Mouse (Mus musculus) hindbrain, postnatal 0 days (tissue): ENCODE measurements around the gene Ncoa4. TPM values are rescaled to one million over a fixed set of nuclear protein-coding genes. Genes with fewer than 3 reads are reported as not detected.
"Not testable (repeated sequence)": the region's sequence is repeated elsewhere in the genome, so short reads cannot be mapped to it uniquely, and the experiment has no call there.

Source experiments
- ATAC-seq: fragments of 200-750 bp; cut with Nextera tagmentation; 2 replicates; pipeline ENCODE4 v1.8.0; 2017; ENCODE audit warnings: mild to moderate bottlenecking, moderate TSS enrichment, moderate library complexity
- DNase-seq: peaks from one replicate; pipeline ENCODE4 v3.0.0-alpha.2; 2015; ENCODE audit warnings: low spot score
- H3K27ac ChIP-seq: fragments of 300-500 bp; sonication (generic); 2 replicates; pipeline ENCODE4 v1.5.1; 2014; ENCODE audit warnings: mild to moderate bottlenecking
- H3K27me3 ChIP-seq: fragments of 300-500 bp; sonication (generic); 2 replicates; pipeline ENCODE4 v1.6.1; 2014; ENCODE audit warnings: low read length, mixed read lengths; ENCODE audit not compliant: insufficient read depth
- H3K36me3 ChIP-seq: fragments of 300-500 bp; sonication (generic); 2 replicates; pipeline ENCODE4 v1.6.1; 2014; ENCODE audit warnings: low read length, mixed read lengths; ENCODE audit not compliant: insufficient read depth
- H3K4me1 ChIP-seq: fragments of 300-500 bp; sonication (generic); 2 replicates; pipeline ENCODE4 v1.6.1; 2014; ENCODE audit warnings: antibody characterized with exemption, low read length, mixed read lengths; ENCODE audit not compliant: insufficient read depth
- H3K4me2 ChIP-seq: fragments of 300-500 bp; sonication (generic); 2 replicates; pipeline ENCODE4 v1.6.1; 2014; ENCODE audit warnings: low read depth, mild to moderate bottlenecking, low read length, moderate library complexity, mixed read lengths
- H3K4me3 ChIP-seq: fragments of 300-500 bp; sonication (generic); 2 replicates; pipeline ENCODE4 v1.5.1; 2014; ENCODE audit warnings: low read length
- H3K9ac ChIP-seq: fragments of 300-500 bp; sonication (generic); replicated peaks from 2 replicates; pipeline ENCODE4 v1.6.1; 2014; ENCODE audit warnings: mild to moderate bottlenecking, low read length, moderate library complexity, mixed read lengths
- H3K9me3 ChIP-seq: fragments of 300-500 bp; sonication (generic); 2 replicates; pipeline ENCODE4 v1.6.1; 2016; ENCODE audit warnings: low read length, mixed read lengths
- CTCF ChIP-seq: IDR thresholded peaks from 2 replicates; pipeline ENCODE4 v1.5.1; 2016; ENCODE audit warnings: antibody characterized with exemption, control low read depth, low read depth
- WGBS: fragments of 180-500 bp; shearing (Covaris S2); extraction: QIAGEN DNeasy Blood & Tissue Kit; methylation state at CpG from one replicate; pipeline ENCODE4 v1.1.7; 2014; 5-methylcytosine and 5-hydroxymethylcytosine counted together
- polyA plus RNA-seq: library from polyadenylated mRNA; unstranded; fragments of >200 nt; fragmentation: Nextera tagmentation; extraction: Ambion mirVana; gene quantifications from 2 replicates; pipeline ENCODE4 v1.2.1, GENCODE M21; 2015
- total RNA-seq: library from RNA; depleted of rRNA; stranded (reverse); fragments of >200 nt; gene quantifications from 2 replicates; pipeline ENCODE4 v1.2.3, GENCODE M21; 2014; rRNA removed

Ncoa4 gene
- total RNA-seq (171 TPM in 2 replicates), polyA plus RNA-seq (82.3 and 85.8 TPM in 2 replicates)

- Histone ChIP-seq H3K9ac (peak within 1 kb of the TSS; percentile 98), H3K4me2 (peak within 1 kb of the TSS; percentile 88), H3K9me3 (no peaks in the 10 kb centered on the region), H3K27me3 (no peaks in the 10 kb centered on the region), H3K36me3 (no peaks in the 10 kb centered on the region), H3K4me1 (no peaks in the 10 kb centered on the region), H3K4me3 (peak within 1 kb of the TSS; percentile 93), H3K27ac (peak within 1 kb of the TSS; percentile 92)
- DNase-seq: peak; percentile 100
- WGBS: under 1% methylated on average over 33 of the region's 40 CpGs
- peak; percentile 38 for TF ChIP-seq CTCF
- ATAC-seq: peak; percentile 98
Observed at GRCm38 (mm10) chr14:32159690-32160246, at the start of gene Ncoa4. Gene Ncoa4 (plus strand): TSS chr14:32159865.

GRCm38 (mm10) chr14:32112124-32112523 lies 47.5 kb upstream of the Ncoa4 start:
- H3K27ac ChIP-seq, ATAC-seq, H3K9ac ChIP-seq, H3K9me3 ChIP-seq, H3K4me3 ChIP-seq, H3K4me2 ChIP-seq, H3K4me1 ChIP-seq, H3K36me3 ChIP-seq, H3K27me3 ChIP-seq, DNase-seq: not testable (repeated sequence)
- WGBS: 92% methylated on average over 10 of the region's 10 CpGs

GRCm38 (mm10) chr14:32120940-32121919 lies 38.4 kb upstream of the Ncoa4 start:
- ATAC-seq: no peak
- H3K4me2 ChIP-seq: no peak overlapping the region
- no peak overlapping the region for H3K9ac ChIP-seq
- no peak for TF ChIP-seq CTCF
- DNase-seq: no peak
- H3K4me1 ChIP-seq: no peaks in the 10 kb centered on the region
- H3K27me3 ChIP-seq: no peaks in the 10 kb centered on the region
- no peak overlapping the region for H3K4me3 ChIP-seq
- WGBS: 72% methylated on average over 11 of the region's 11 CpGs
- H3K36me3 ChIP-seq: no peaks in the 10 kb centered on the region
- no peak overlapping the region for H3K27ac ChIP-seq
- H3K9me3 ChIP-seq: no peaks in the 10 kb centered on the region

- DNase-seq (no peak), ATAC-seq (no peak)
- Histone ChIP-seq H3K36me3 (no peaks in the 10 kb centered on the region), H3K9ac (no peak overlapping the region), H3K4me2 (no peak overlapping the region), H3K27me3 (no peaks in the 10 kb centered on the region), H3K4me1 (no peaks in the 10 kb centered on the region), H3K27ac (no peak overlapping the region), H3K4me3 (no peak overlapping the region), H3K9me3 (no peaks in the 10 kb centered on the region)
- WGBS: 58% methylated on average over 2 of the region's 2 CpGs
- TF ChIP-seq CTCF: peak; percentile 46
Observed at GRCm38 (mm10) chr14:32121920-32122315, 37.7 kb upstream of the Ncoa4 start.

GRCm38 (mm10) chr14:32124261-32124660 lies 35.4 kb upstream of the Ncoa4 start:
- Histone ChIP-seq H3K4me3 (no peak overlapping the region), H3K36me3 (no peaks in the 10 kb centered on the region), H3K9ac (no peak overlapping the region), H3K4me1 (no peaks in the 10 kb centered on the region), H3K9me3 (no peaks in the 10 kb centered on the region), H3K27ac (no peak overlapping the region), H3K4me2 (no peak overlapping the region), H3K27me3 (no peaks in the 10 kb centered on the region)
- 61% methylated on average over 3 of the region's 3 CpGs for WGBS
- DNase-seq (no peak), ATAC-seq (no peak)
- TF ChIP-seq CTCF: no peak

GRCm38 (mm10) chr14:32125256-32125655 lies 34.4 kb upstream of the Ncoa4 start:
- H3K27me3 ChIP-seq, H3K4me2 ChIP-seq, H3K27ac ChIP-seq, ATAC-seq, H3K4me3 ChIP-seq, H3K36me3 ChIP-seq, H3K4me1 ChIP-seq, H3K9ac ChIP-seq, DNase-seq, H3K9me3 ChIP-seq: not testable (repeated sequence)
- WGBS: 86% methylated on average over 5 of the region's 5 CpGs

- Histone ChIP-seq H3K4me2 (no peak overlapping the region), H3K4me3 (no peak overlapping the region), H3K9me3 (no peaks in the 10 kb centered on the region), H3K4me1 (no peaks in the 10 kb centered on the region), H3K36me3 (no peaks in the 10 kb centered on the region), H3K27me3 (no peaks in the 10 kb centered on the region), H3K9ac (no peak overlapping the region), H3K27ac (no peak overlapping the region)
- ATAC-seq (no peak), DNase-seq (no peak)
- 82% methylated on average over 5 of the region's 5 CpGs for WGBS
- no peak for TF ChIP-seq CTCF
Observed at GRCm38 (mm10) chr14:32128409-32128808, 31.3 kb upstream of the Ncoa4 start.
